Mouse (Mus musculus) forebrain, embryonic 12.5 days (tissue): ENCODE data around the gene Kntc1. TPM values are rescaled to one million over a fixed set of nuclear protein-coding genes. Genes with fewer than 3 reads are reported as not detected.
"Not testable (repeated sequence)": the region's sequence is repeated elsewhere in the genome, so short reads cannot be mapped to it uniquely, and the experiment has no call there.

ENCODE experiments used
- ATAC-seq: fragments of 200-750 bp; cut with Nextera tagmentation; 2 replicates; pipeline ENCODE4 v1.8.0; 2017; ENCODE audit warnings: moderate TSS enrichment; ENCODE audit not compliant: low FRiP score
- H3K27ac ChIP-seq: fragments of 300-500 bp; sonication (generic); 2 replicates; pipeline ENCODE4 v1.5.1; 2016; ENCODE audit warnings: mild to moderate bottlenecking
- H3K27me3 ChIP-seq: fragments of 300-500 bp; sonication (generic); 2 replicates; pipeline ENCODE4 v1.6.1; 2016; ENCODE audit warnings: mild to moderate bottlenecking
- H3K36me3 ChIP-seq: fragments of 300-500 bp; sonication (generic); replicated peaks from 2 replicates; pipeline ENCODE4 v1.6.1; 2016; ENCODE audit warnings: mild to moderate bottlenecking
- H3K4me1 ChIP-seq: fragments of 300-500 bp; sonication (generic); 2 replicates; pipeline ENCODE4 v1.6.1; 2016
- H3K4me2 ChIP-seq: fragments of 300-500 bp; sonication (generic); 2 replicates; pipeline ENCODE4 v1.6.1; 2016; ENCODE audit warnings: mild to moderate bottlenecking, moderate library complexity
- H3K4me3 ChIP-seq: fragments of 300-500 bp; sonication (generic); replicated peaks from 2 replicates; pipeline ENCODE4 v1.5.1; 2016; ENCODE audit warnings: mild to moderate bottlenecking
- H3K9ac ChIP-seq: fragments of 300-500 bp; sonication (generic); 2 replicates; pipeline ENCODE4 v1.6.1; 2016; ENCODE audit warnings: mild to moderate bottlenecking
- H3K9me3 ChIP-seq: fragments of 300-500 bp; sonication (generic); 2 replicates; pipeline ENCODE4 v1.6.1; 2016
- WGBS: fragments of 180-500 bp; shearing (Covaris S2); methylation state at CpG from one replicate; pipeline ENCODE4 v1.1.7; 2016; 5-methylcytosine and 5-hydroxymethylcytosine counted together
- polyA plus RNA-seq: library from polyadenylated mRNA; unstranded; fragments of >200 nt; fragmentation: Nextera tagmentation; extraction: Ambion mirVana; gene quantifications from 2 replicates; pipeline ENCODE4 v1.2.1, GENCODE M21; 2016

Kntc1 gene
- 49.4 and 51.8 TPM in 2 replicates for polyA plus RNA-seq

DNA sequence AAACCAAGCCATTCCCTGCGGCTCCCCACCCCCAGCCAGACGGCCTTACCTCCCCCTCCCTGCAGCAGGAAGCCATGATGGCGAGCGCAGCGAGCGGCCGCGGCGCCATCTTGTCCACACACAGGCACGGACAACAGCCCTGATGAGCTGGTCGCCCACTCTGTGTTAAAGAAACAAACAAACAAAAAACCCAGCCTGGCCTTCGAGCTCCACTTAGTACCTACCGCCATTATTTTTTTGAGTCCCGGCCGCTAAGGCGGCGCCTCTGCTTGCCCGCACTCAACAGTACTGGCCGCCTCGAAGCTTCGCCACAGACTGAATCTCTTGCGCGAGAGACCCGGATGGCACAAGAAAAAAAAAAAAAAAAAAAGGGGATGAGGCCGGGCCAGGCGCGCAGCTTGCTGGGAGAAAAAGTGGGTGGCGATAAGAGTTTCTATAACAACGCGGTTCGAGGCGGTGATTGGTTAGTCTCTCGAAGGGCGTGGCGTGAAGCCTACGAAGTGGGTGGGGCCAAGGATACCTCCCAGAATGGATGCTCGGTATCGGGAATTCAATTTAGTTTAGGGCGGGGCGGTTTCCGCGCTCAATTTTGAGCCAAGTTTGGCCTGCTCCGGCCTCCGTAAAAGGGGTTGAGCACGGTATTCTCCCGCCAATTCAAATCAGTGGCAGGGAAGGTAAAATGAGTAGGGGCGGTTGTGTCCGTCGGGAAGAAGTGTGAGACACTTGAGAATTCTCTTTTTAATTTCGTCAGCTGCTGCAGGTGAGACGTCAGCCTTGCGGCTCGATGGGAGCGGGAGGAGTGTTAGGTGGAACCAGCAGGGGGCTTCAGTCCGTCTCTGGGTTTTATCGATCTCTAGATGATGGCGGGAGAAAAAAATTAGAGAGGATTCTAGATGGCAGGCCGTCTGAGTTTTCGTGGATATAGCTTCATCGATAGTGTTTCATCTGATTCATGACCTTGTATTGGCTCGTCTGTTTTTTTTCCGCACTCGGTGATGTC lies at the start of gene Kntc1, which contains the start of gene Rsrc2:
Gene Kntc1 (plus strand): TSS at position 652 of the 1,000 bp plus-strand sequence.
Gene Rsrc2 (minus strand): TSS at position 350 of the 1,000 bp plus-strand sequence.
- peak within 1 kb of the TSS; percentile 99 for H3K27ac ChIP-seq
- H3K27me3 ChIP-seq = no peaks in the 10 kb centered on the region
- ATAC-seq = peak; percentile 99
- no peaks in the 10 kb centered on the region for H3K9me3 ChIP-seq
- peak within 1 kb of the TSS; percentile 93 for H3K9ac ChIP-seq
- H3K36me3 ChIP-seq = peaks cover 12% of the 10 kb centered on the region
- peak within 1 kb of the TSS; percentile 85 for H3K4me3 ChIP-seq
- peaks cover 35% of the 10 kb centered on the region for H3K4me1 ChIP-seq
- under 1% methylated on average over 63 of the region's 63 CpGs for WGBS
- H3K4me2 ChIP-seq = peak within 1 kb of the TSS; percentile 81

GRCm38 (mm10) chr5:123700625-123701024 lies 48.9 kb upstream of the Kntc1 start:
- Histone ChIP-seq H3K36me3 (peaks cover 74% of the 10 kb centered on the region), H3K4me3 (no peak overlapping the region), H3K9me3 (no peaks in the 10 kb centered on the region), H3K9ac (no peak overlapping the region), H3K27ac (no peak overlapping the region), H3K27me3 (no peaks in the 10 kb centered on the region), H3K4me2 (no peak overlapping the region), H3K4me1 (no peaks in the 10 kb centered on the region)
- 87% methylated on average over 11 of the region's 11 CpGs for WGBS
- ATAC-seq = no peak

DNA sequence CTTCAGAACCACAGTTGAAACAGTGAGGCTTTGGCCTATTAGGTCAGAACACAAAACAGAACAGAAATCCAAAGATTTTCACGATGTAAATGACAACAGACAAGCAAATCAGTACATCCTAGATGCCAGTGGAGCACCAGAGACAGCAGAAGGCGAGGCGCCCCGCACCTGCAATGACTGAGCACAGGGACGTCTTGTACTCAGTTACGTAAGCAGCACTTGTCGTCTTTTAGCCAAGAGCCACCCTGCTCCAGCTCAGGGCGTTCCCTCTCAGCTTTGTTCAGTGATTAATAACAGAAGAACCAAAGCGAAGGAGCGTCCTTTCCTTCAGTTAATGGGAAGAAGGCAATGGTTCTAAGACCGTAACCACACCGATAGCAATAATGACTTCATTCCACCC lies 40.9 kb upstream of the Kntc1 start:
- Histone ChIP-seq H3K36me3 (peaks cover 97% of the 10 kb centered on the region), H3K4me2 (no peak overlapping the region), H3K9me3 (no peaks in the 10 kb centered on the region), H3K4me1 (no peaks in the 10 kb centered on the region), H3K27me3 (no peaks in the 10 kb centered on the region), H3K27ac (no peak overlapping the region), H3K4me3 (no peak overlapping the region), H3K9ac (no peak overlapping the region)
- ATAC-seq = no peak
- WGBS = 94% methylated on average over 12 of the region's 12 CpGs

- H3K27me3 ChIP-seq = no peaks in the 10 kb centered on the region
- H3K4me3 ChIP-seq = no peak overlapping the region
- H3K9ac ChIP-seq = no peak overlapping the region
- ATAC-seq = no peak
- H3K36me3 ChIP-seq = peaks cover 98% of the 10 kb centered on the region
- WGBS = 92% methylated on average over 4 of the region's 4 CpGs
- no peaks in the 10 kb centered on the region for H3K9me3 ChIP-seq
- no peak overlapping the region for H3K27ac ChIP-seq
- no peaks in the 10 kb centered on the region for H3K4me1 ChIP-seq
- H3K4me2 ChIP-seq = no peak overlapping the region
Measured at GRCm38 (mm10) chr5:123709571-123709970, 39.9 kb upstream of the Kntc1 start.

DNA sequence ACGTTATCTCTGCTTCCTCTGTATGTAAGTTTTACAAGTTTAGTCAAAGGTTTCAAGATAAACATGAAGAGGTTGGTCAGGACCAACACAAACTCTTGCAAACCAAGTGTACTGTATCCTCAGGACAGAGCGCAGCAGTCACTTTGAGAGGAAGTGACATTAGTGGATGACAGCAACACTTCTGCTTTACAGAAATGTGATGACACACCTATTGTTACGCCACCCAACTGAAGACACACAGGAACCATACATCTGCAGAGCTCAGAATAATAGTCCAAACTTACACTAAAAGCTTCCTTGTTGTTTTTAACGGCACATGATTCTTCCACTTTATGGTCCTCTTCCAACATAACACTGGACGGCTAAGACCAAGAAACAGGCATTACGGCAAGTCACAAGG lies 35.7 kb upstream of the Kntc1 start:
- 94% methylated on average over 6 of the region's 6 CpGs for WGBS
- no peak for ATAC-seq
- H3K27ac ChIP-seq = no peak overlapping the region
- no peaks in the 10 kb centered on the region for H3K27me3 ChIP-seq
- H3K9ac ChIP-seq = no peak overlapping the region
- H3K4me1 ChIP-seq = peaks cover 8% of the 10 kb centered on the region
- peaks cover 88% of the 10 kb centered on the region for H3K36me3 ChIP-seq
- no peak overlapping the region for H3K4me3 ChIP-seq
- H3K4me2 ChIP-seq = no peak overlapping the region
- no peaks in the 10 kb centered on the region for H3K9me3 ChIP-seq

DNA sequence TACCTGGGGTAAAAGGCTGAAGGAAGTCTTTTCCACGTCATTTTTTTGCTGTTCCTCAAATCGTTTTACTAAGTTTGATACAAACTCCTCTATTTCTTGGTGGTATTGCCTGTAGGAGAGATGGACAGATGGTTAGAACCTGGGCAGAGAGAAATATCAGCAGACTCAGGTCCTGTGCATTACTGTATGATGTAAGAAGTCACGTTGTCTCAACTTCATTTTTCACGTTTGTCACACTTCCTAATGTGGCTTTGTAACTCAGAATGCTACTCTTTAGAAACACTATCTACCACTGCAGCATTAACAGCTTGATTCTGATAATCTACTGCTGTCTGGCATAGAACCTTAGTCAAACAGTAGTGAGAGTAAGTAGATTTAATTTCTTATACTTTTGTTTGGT lies 34.9 kb upstream of the Kntc1 start:
- peaks cover 80% of the 10 kb centered on the region for H3K36me3 ChIP-seq
- peaks cover 17% of the 10 kb centered on the region for H3K4me1 ChIP-seq
- 91% methylated on average over 4 of the region's 4 CpGs for WGBS
- no peaks in the 10 kb centered on the region for H3K9me3 ChIP-seq
- H3K4me2 ChIP-seq = no peak overlapping the region
- no peak overlapping the region for H3K4me3 ChIP-seq
- ATAC-seq = no peak
- H3K9ac ChIP-seq = no peak overlapping the region
- H3K27ac ChIP-seq = no peak overlapping the region
- no peaks in the 10 kb centered on the region for H3K27me3 ChIP-seq

DNA sequence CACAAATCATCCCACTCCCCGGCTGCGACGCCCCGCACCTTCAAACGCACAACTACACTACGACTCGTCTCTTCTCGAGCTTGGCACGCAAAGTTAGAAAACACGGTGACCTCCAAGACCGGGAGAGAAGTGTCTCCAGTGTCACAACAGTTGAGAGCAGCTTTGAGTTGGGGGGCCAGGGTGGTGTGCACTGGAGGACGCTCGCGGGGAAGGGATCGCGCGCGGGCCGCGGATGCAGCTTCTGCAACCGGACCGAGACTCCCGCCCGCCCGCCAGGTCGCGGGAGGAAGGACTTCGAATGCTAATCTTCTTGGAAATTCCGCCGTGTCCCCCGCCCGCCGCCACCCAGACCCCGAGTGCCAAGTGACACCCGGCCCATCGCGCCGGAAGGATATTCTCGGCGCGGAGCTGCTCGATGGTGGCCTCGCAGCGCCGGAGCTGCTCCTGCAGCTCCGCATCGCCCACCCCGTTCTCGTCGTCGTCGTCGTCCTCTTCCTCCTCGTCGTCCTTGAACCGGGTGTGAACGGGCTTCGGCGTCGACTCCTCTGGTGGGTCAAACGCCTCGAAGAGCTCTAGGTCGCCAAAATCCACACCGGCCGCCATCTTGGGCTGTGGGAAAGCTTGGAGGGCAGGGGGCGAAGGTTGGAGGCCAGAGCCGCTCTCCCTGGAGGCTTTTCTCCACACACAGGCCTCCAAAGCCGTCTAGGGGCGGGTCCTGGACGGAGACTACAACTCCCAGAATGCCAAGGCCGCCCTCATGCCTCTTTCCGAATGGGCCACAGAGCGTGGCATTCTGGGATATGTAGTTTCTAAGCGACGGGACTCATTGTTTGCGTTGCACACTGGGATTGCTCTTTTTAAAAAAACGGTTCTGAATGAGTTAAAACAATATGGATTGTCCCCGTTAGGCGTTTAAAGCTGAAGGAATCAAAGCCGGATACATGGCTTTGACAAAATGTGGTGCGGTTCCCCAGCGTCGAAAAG lies 28.9 kb upstream of the Kntc1 start, which contains the start of gene Zcchc8:
Gene Zcchc8 (minus strand): TSS at position 773 of the 984 bp plus-strand sequence.
- under 1% methylated on average over 83 of the region's 83 CpGs for WGBS

DNA sequence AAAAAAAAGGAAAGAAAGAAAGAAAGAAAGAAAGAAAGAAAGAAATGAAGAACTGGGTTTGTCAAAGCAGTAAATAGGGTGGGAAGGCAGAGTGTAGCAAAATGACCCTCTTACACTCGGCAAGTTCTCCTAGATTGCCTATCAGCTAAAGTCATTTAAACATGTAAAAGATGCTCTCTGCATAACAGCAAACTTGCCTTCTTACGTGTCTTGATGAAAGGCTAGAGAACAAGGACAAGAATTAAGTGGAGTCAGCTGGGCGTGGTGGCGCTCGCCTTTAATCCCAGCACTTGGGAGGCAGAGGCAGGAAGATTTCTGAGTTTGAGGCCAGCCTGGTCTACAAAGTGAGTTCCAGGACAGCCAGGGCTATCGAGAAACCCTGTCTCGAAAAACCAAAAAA lies 25.7 kb upstream of the Kntc1 start:
- not testable (repeated sequence) for H3K27ac ChIP-seq, H3K9me3 ChIP-seq, ATAC-seq, H3K4me2 ChIP-seq, H3K4me1 ChIP-seq, H3K9ac ChIP-seq, H3K27me3 ChIP-seq, H3K4me3 ChIP-seq
- WGBS = 87% methylated on average over 7 of the region's 7 CpGs
- H3K36me3 ChIP-seq = peaks cover 18% of the 10 kb centered on the region

More for the DNA sequence above, 28.9 kb upstream of the Kntc1 start, which contains the start of gene Zcchc8:
- no peaks in the 10 kb centered on the region for H3K9me3 ChIP-seq
- peaks cover 17% of the 10 kb centered on the region for H3K4me1 ChIP-seq
- peak within 1 kb of the TSS; percentile 75 for H3K4me2 ChIP-seq
- peak; percentile 100 for ATAC-seq
- H3K27me3 ChIP-seq = no peaks in the 10 kb centered on the region
- H3K36me3 ChIP-seq = peaks cover 20% of the 10 kb centered on the region
- H3K27ac ChIP-seq = peak within 1 kb of the TSS; percentile 86
- peak within 1 kb of the TSS; percentile 90 for H3K9ac ChIP-seq
- peak within 1 kb of the TSS; percentile 89 for H3K4me3 ChIP-seq

- no peaks in the 10 kb centered on the region for H3K27me3 ChIP-seq
- H3K4me3 ChIP-seq = no peak overlapping the region
- 100% methylated on average over 2 of the region's 2 CpGs for WGBS
- no peaks in the 10 kb centered on the region for H3K9me3 ChIP-seq
- H3K4me1 ChIP-seq = no peaks in the 10 kb centered on the region
- H3K36me3 ChIP-seq = peaks cover 83% of the 10 kb centered on the region
- H3K9ac ChIP-seq = no peak overlapping the region
- no peak overlapping the region for H3K27ac ChIP-seq
- no peak overlapping the region for H3K4me2 ChIP-seq
- no peak for ATAC-seq
Measured at GRCm38 (mm10) chr5:123730981-123731380, 18.5 kb upstream of the Kntc1 start.

- H3K4me2 ChIP-seq = no peak overlapping the region
- no peaks in the 10 kb centered on the region for H3K9me3 ChIP-seq
- H3K9ac ChIP-seq = no peak overlapping the region
- ATAC-seq = no peak
- no peak overlapping the region for H3K4me3 ChIP-seq
- peaks cover 45% of the 10 kb centered on the region for H3K36me3 ChIP-seq
- peaks cover 23% of the 10 kb centered on the region for H3K4me1 ChIP-seq
- 89% methylated on average over 2 of the region's 2 CpGs for WGBS
- no peak overlapping the region for H3K27ac ChIP-seq
- no peaks in the 10 kb centered on the region for H3K27me3 ChIP-seq
Measured at GRCm38 (mm10) chr5:123744358-123744757, 5.2 kb upstream of the Kntc1 start.

DNA sequence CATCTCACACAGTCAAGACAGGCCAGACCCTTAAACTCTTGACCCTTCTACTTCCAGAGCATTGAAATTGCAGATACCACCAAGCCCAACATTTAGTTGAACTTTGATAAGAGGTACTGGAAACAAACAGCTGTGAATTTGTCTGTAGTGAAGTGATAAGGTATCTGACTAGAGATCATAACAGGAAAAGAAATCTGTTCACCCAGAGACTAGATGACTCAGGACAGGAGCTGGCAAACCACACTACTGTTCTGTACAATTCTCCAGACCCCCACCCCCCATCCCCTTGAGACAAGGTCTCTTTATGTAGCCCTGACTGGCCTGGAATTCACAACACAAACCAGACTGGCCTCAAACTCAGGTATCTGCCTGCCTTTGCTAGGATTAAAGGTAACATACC lies 3.3 kb upstream of the Kntc1 start:
- H3K9me3 ChIP-seq = no peaks in the 10 kb centered on the region
- peaks cover 30% of the 10 kb centered on the region for H3K36me3 ChIP-seq
- H3K27me3 ChIP-seq = no peaks in the 10 kb centered on the region
- peaks cover 35% of the 10 kb centered on the region for H3K4me1 ChIP-seq
- peak overlapping the region; percentile 85; the same call in 1 of the 2 replicates for H3K4me3 ChIP-seq
- no peak for ATAC-seq
- no peak overlapping the region; the same call in 1 of the 2 replicates for H3K9ac ChIP-seq
- H3K27ac ChIP-seq = no peak overlapping the region
- H3K4me2 ChIP-seq = peak overlapping the region; percentile 81

GRCm38 (mm10) chr5:123747604-123748003 lies 1.9 kb upstream of the Kntc1 start:
- peak overlapping the region; percentile 93 for H3K9ac ChIP-seq
- H3K36me3 ChIP-seq = peaks cover 23% of the 10 kb centered on the region
- H3K4me1 ChIP-seq = peaks cover 35% of the 10 kb centered on the region
- WGBS = 35% methylated on average over 7 of the region's 7 CpGs
- H3K27me3 ChIP-seq = no peaks in the 10 kb centered on the region
- no peaks in the 10 kb centered on the region for H3K9me3 ChIP-seq
- H3K27ac ChIP-seq = no peak overlapping the region
- H3K4me2 ChIP-seq = peak overlapping the region; percentile 81
- ATAC-seq = no peak
- H3K4me3 ChIP-seq = peak overlapping the region; percentile 85
